Mouse (Mus musculus): ENCODE measurements around the gene Adgrb3. TPM values are rescaled to one million over a fixed set of nuclear protein-coding genes. Genes with fewer than 3 reads are reported as not detected.
A peak's percentile ranks its signal among the peaks of the same experiment; 100 is the strongest.

Adgrb3 gene
- 19.9 and 21.7 TPM in 2 replicates for polyA plus RNA-seq (2016; fragmentation: Nextera tagmentation; extraction: Ambion mirVana)

GRCm38 (mm10) chr1:25828971-25829920 lies at the start of gene Adgrb3:
Adgrb3 (minus strand) TSS chr1:25829707.
- WGBS: 1% methylated on average over 32 of the region's 32 CpGs
- Histone ChIP-seq H3K4me1 (peaks cover 21% of the 10 kb centered on the region; the same call in 1 of the 2 replicates), H3K9ac (peak within 1 kb of the TSS; percentile 61), H3K4me2 (replicated peaks) (peak within 1 kb of the TSS; percentile 69), H3K9me3 (no peaks in the 10 kb centered on the region), H3K36me3 (no peaks in the 10 kb centered on the region), H3K4me3 (peak within 1 kb of the TSS; percentile 62), H3K27ac (peak within 1 kb of the TSS; percentile 42; the same call in 1 of the 2 replicates), H3K27me3 (replicated peaks) (no peaks in the 10 kb centered on the region)
- peak; percentile 54 for ATAC-seq (ENCODE audit: low FRiP score, low read depth)

DNA sequence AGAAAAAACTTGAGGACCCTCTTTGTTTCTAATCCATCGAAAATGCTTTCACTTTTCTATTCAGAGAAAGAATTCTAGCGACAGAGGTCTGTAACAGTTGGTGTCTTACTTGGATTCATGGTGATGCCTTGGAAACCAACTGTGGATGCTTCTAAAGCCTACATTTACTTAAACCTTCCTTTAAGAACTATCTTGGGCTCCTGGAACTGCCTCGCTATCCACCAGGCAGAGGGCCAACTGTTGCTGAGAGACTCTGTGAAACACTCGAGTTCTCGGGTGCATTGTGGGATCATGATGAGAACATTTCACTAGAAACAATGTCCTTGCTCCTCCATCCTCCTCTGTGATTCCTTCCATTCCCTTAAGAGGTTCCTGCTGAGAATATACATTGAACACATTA lies 48.0 kb upstream of the Adgrb3 start:
- Histone ChIP-seq H3K4me1 (no peaks in the 10 kb centered on the region), H3K9ac (no peak overlapping the region), H3K27ac (no peak overlapping the region), H3K27me3 (replicated peaks) (no peaks in the 10 kb centered on the region), H3K9me3 (no peaks in the 10 kb centered on the region), H3K4me2 (replicated peaks) (no peak overlapping the region), H3K36me3 (no peaks in the 10 kb centered on the region), H3K4me3 (no peak overlapping the region)
- ATAC-seq (ENCODE audit: low FRiP score, low read depth): no peak
- 90% methylated on average over 5 of the region's 5 CpGs for WGBS

GRCm38 (mm10) chr1:25857473-25857872 lies 28.0 kb upstream of the Adgrb3 start:
- H3K9ac ChIP-seq: no peak overlapping the region
- H3K36me3 ChIP-seq: no peaks in the 10 kb centered on the region
- H3K4me3 ChIP-seq: no peak overlapping the region
- H3K4me2 ChIP-seq (replicated peaks): no peak overlapping the region
- no peaks in the 10 kb centered on the region for H3K27me3 ChIP-seq (replicated peaks)
- 86% methylated on average over 2 of the region's 2 CpGs for WGBS
- H3K9me3 ChIP-seq: no peaks in the 10 kb centered on the region
- no peaks in the 10 kb centered on the region for H3K4me1 ChIP-seq
- no peak for ATAC-seq (ENCODE audit: low FRiP score, low read depth)
- H3K27ac ChIP-seq: no peak overlapping the region

GRCm38 (mm10) chr1:25854451-25854978 lies 25.0 kb upstream of the Adgrb3 start:
- H3K4me2 ChIP-seq (replicated peaks): no peak overlapping the region
- no peak overlapping the region for H3K27ac ChIP-seq
- no peaks in the 10 kb centered on the region for H3K4me1 ChIP-seq
- H3K4me3 ChIP-seq: no peak overlapping the region
- H3K9ac ChIP-seq: no peak overlapping the region
- 24% methylated on average over 2 of the region's 2 CpGs for WGBS
- H3K27me3 ChIP-seq (replicated peaks): no peaks in the 10 kb centered on the region
- H3K36me3 ChIP-seq: no peaks in the 10 kb centered on the region
- ATAC-seq (ENCODE audit: low FRiP score, low read depth): peak; percentile 13; the same call in 1 of the 2 replicates
- H3K9me3 ChIP-seq: no peaks in the 10 kb centered on the region

GRCm38 (mm10) chr1:25832260-25832659 lies 2.8 kb upstream of the Adgrb3 start:
- Histone ChIP-seq H3K4me3 (no peak overlapping the region), H3K27ac (no peak overlapping the region)
- WGBS: 27% methylated on average over 6 of the region's 6 CpGs

GRCm38 (mm10) chr1:25831521-25831900 lies 2.0 kb upstream of the Adgrb3 start:
- Histone ChIP-seq H3K4me3 (peak overlapping the region; percentile 62), H3K4me1 (0 out of 2 replicates have a peak, but pooled peaks cover 6% of the 10 kb centered on the region), H3K36me3 (no peaks in the 10 kb centered on the region), H3K4me2 (replicated peaks) (peak overlapping the region; percentile 69), H3K9me3 (no peaks in the 10 kb centered on the region), H3K9ac (no peak overlapping the region), H3K27ac (no peak overlapping the region), H3K27me3 (replicated peaks) (no peaks in the 10 kb centered on the region)
- 6% methylated on average over 2 of the region's 2 CpGs for WGBS
- ATAC-seq (ENCODE audit: low FRiP score, low read depth): no peak

More at GRCm38 (mm10) chr1:25832260-25832659, 2.8 kb upstream of the Adgrb3 start:
- H3K9me3 ChIP-seq: no peaks in the 10 kb centered on the region
- no peak overlapping the region for H3K9ac ChIP-seq
- H3K4me2 ChIP-seq (replicated peaks): peak overlapping the region; percentile 69
- no peaks in the 10 kb centered on the region for H3K27me3 ChIP-seq (replicated peaks)
- 0 out of 2 replicates have a peak, but pooled peaks cover 6% of the 10 kb centered on the region for H3K4me1 ChIP-seq
- no peaks in the 10 kb centered on the region for H3K36me3 ChIP-seq
- no peak for ATAC-seq (ENCODE audit: low FRiP score, low read depth)

DNA sequence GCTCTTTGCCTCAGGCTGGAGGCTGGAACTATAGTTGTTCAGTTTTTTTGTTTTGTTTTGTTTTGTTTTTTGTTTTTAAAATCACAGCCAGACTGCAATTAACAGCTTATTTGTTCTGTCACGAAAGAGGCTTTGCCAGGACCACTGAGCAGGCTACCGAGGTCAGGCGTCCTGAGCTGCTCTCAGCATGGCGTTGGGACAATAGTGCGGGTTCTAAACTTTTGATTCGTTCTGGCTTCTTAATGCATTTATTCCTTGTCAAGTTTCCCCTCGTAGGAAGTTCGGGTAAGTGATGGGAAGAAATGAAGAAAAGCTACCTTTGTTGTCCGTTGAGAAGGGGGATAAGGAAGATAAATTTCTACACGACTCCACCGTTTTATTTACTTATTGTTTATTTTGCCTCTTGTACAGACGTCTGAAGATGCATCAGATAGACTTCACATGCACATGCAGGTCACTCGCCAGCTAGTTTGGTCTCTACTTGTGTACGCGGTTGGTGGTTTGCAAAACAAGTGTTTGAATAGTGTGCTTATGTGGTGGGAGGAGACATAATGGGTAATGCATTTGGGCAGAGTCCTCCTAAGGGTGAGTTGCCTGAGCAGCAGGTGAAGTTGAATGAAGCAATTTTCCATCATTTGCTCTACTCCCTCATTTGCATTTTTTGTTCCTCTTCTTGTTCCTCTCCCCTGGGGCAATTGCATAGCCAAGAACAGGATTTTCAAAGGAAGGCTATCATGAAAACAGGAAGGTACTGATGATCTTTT lies 1.4 kb upstream of the Adgrb3 start:
- H3K9me3 ChIP-seq: no peaks in the 10 kb centered on the region
- H3K4me1 ChIP-seq: peaks cover 8% of the 10 kb centered on the region; the same call in 1 of the 2 replicates
- H3K27ac ChIP-seq: peak overlapping the region; percentile 42; the same call in 1 of the 2 replicates
- 3% methylated on average over 15 of the region's 15 CpGs for WGBS
- peak overlapping the region; percentile 62 for H3K4me3 ChIP-seq
- no peaks in the 10 kb centered on the region for H3K27me3 ChIP-seq (replicated peaks)
- H3K36me3 ChIP-seq: no peaks in the 10 kb centered on the region
- peak; percentile 21 for ATAC-seq (ENCODE audit: low FRiP score, low read depth)
- peak overlapping the region; percentile 61 for H3K9ac ChIP-seq
- peak overlapping the region; percentile 69 for H3K4me2 ChIP-seq (replicated peaks)

DNA sequence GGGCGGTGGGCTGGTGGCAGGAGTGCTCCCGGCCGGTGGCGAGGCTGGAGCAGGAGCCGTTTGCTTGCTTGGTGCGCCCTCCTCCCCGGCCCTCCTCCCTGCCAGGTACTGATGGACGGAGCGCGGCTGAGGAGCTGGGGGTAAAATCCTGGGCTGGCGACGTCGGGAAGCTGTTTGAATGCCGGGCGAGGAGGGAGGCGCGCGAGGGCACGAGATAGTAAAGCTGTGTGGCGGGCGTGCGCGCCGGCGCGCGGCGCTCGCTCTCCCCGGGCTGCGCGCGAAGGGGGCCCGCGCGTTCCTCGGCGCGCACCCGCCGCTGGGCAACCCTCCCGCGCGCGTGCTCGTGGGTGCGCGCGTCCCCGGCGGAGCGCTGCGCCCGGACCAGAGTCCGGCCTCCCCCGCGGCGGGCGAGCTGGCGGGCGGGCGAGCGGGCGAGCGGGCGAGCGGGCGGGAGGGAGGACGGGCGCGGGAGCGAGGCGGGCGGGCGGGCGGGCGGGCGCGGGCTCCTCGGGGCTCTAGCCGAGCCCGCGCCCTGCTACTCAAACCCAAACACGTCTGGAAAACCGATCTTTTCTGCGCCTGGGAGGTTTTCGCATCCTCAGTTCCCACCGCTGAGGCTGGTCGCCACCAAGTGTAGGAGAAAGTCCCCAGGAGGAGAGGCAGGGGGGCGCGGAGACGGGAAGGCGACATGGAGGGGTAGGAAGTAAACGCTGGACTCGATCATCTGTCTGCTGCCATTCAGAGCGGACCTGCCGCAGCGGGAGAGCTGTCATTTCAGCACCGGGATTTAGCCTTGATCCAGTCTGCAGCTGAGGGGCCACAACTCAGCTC lies 629 bp upstream of the Adgrb3 start:
- Histone ChIP-seq H3K27me3 (replicated peaks) (no peaks in the 10 kb centered on the region), H3K4me1 (peaks cover 13% of the 10 kb centered on the region; the same call in 1 of the 2 replicates), H3K27ac (peak overlapping the region; percentile 42; the same call in 1 of the 2 replicates), H3K9me3 (no peaks in the 10 kb centered on the region), H3K4me3 (peak overlapping the region; percentile 62), H3K36me3 (no peaks in the 10 kb centered on the region), H3K9ac (peak overlapping the region; percentile 61), H3K4me2 (replicated peaks) (peak overlapping the region; percentile 69)
- peak; percentile 90 for ATAC-seq (ENCODE audit: low FRiP score, low read depth)
- under 1% methylated on average over 68 of the region's 99 CpGs for WGBS

- 55% methylated on average over 9 of the region's 9 CpGs for WGBS
- Histone ChIP-seq H3K9ac (no peak overlapping the region), H3K27ac (no peak overlapping the region)
Measured at GRCm38 (mm10) chr1:25828071-25828755, 1.3 kb downstream of the Adgrb3 start.

GRCm38 (mm10) chr1:25827436-25827835 lies 2.1 kb downstream of the Adgrb3 start:
- Histone ChIP-seq H3K4me1 (peaks cover 21% of the 10 kb centered on the region; the same call in 1 of the 2 replicates), H3K9ac (no peak overlapping the region), H3K36me3 (no peaks in the 10 kb centered on the region), H3K4me3 (no peak overlapping the region), H3K9me3 (no peaks in the 10 kb centered on the region), H3K27ac (no peak overlapping the region), H3K4me2 (replicated peaks) (peak overlapping the region; percentile 69), H3K27me3 (replicated peaks) (no peaks in the 10 kb centered on the region)
- WGBS: 55% methylated on average over 9 of the region's 9 CpGs
- ATAC-seq (ENCODE audit: low FRiP score, low read depth): no peak

More at GRCm38 (mm10) chr1:25828071-25828755, 1.3 kb downstream of the Adgrb3 start:
- Histone ChIP-seq H3K36me3 (no peaks in the 10 kb centered on the region), H3K9me3 (no peaks in the 10 kb centered on the region), H3K4me2 (replicated peaks) (peak overlapping the region; percentile 69), H3K4me1 (peaks cover 21% of the 10 kb centered on the region; the same call in 1 of the 2 replicates), H3K4me3 (peak overlapping the region; percentile 62), H3K27me3 (replicated peaks) (no peaks in the 10 kb centered on the region)
- no peak for ATAC-seq (ENCODE audit: low FRiP score, low read depth)

DNA sequence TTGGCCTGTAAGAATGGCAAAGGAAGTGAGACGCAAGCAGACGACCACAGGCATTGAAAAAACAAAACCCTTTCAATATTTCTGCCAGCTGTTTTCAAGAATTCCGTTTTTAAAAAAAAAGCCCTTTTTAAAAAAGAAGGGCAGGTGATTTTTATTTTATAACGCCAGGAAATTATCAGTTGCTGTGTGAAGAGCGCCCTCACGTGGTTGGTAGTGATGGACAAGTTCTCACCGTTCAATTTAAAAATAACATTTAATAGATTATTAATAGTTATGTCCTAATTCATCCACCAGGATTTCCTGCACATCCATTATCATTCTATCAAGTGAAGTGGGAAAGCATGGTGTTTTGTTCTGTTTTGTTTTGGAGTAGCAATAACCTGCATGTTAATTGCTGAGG lies 2.7 kb downstream of the Adgrb3 start:
- H3K4me2 ChIP-seq (replicated peaks): peak overlapping the region; percentile 69

More for the DNA sequence above, 2.7 kb downstream of the Adgrb3 start:
- ATAC-seq (ENCODE audit: low FRiP score, low read depth): no peak
- 12% methylated on average over 7 of the region's 7 CpGs for WGBS
- H3K27me3 ChIP-seq (replicated peaks): no peaks in the 10 kb centered on the region
- H3K9ac ChIP-seq: no peak overlapping the region
- H3K4me1 ChIP-seq: peaks cover 17% of the 10 kb centered on the region; the same call in 1 of the 2 replicates
- H3K36me3 ChIP-seq: no peaks in the 10 kb centered on the region
- no peak overlapping the region for H3K4me3 ChIP-seq
- H3K27ac ChIP-seq: no peak overlapping the region
- H3K9me3 ChIP-seq: no peaks in the 10 kb centered on the region

Data from neural tube, embryonic 12.5 days (tissue).